Mouse (Mus musculus) v-Abl transformed pro-B cells (cell line): ENCODE measurements around the gene Uqcc1.

ENCODE experiments used
- in situ Hi-C, 2 experiments: fragments of 400-800 bp; cut with MboI; formaldehyde crosslinking; loops; one replicate each; pipeline ENCODE4 v1.15.1; 2025; ENCODE audit not compliant: unreplicated experiment in 2 of 2

The Uqcc1 gene

GRCm38 (mm10) chr2:155929531-155930442 is at the start of gene Uqcc1:
Gene Uqcc1 (minus strand): TSS chr2:155930310.
- in situ Hi-C loops = no loop called here

DNA sequence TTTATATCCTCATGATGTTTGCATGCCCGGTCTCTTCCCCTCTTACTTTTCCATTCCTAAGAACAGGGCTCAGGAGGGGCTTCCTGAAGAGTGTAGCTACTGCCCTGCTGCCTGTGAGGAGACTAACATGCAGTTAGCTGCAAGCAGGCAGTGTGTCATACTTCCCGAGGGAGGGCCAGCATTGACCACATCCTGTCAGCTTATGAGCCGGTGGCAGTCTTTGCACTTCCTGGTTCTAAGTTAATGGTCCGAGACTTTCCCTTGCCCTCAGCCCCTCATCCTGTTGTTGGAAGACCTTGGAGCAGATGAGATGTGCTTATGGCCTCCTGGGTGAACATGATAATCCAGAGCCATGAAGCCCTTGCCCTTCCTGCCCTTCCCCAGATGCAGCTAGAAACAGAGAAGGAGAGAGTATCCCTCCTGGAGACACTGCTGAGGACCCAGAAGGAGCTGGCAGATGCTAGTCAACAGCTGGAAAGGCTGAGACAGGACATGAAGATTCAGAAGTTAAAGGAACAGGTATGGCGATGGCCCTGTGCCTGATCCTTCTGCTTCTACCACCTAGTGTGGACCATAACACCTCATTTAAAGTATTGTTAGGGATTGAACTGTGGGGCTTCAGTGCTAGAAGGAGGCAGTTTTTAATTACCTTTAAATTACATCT is 49.4 kb upstream of the Uqcc1 start:
- in situ Hi-C loops = no loop called here

GRCm38 (mm10) chr2:155974087-155974731 is 44.1 kb upstream of the Uqcc1 start:
- in situ Hi-C loops = no loop called here

- in situ Hi-C loops = no loop called here
Measured at GRCm38 (mm10) chr2:155973348-155973747, 43.2 kb upstream of the Uqcc1 start.

DNA sequence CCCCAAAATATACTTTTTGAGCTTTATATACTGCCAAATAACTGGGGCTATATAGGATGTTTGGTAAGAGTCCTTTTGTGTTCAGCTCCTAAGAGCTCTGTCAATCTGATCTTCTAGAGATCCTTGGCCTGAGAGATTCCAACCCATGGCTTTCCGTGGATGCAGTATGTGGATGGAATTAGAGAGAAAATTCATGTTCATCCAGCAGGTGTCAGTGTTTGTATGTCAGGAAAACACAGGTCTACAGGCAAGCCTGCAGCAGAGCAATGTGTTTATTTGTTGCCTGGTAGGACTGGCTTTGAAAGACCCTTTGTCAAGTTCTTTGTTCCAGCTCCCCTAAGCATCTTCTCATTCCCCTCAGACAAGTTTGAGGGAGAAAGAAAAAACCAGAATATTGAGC is 32.9 kb upstream of the Uqcc1 start:
- in situ Hi-C loops = loop anchor here in 1 of 2 experiments (5.0 kb wide), 1 partner anchor 169 kb away; no protein-coding TSS in a partner anchor

DNA sequence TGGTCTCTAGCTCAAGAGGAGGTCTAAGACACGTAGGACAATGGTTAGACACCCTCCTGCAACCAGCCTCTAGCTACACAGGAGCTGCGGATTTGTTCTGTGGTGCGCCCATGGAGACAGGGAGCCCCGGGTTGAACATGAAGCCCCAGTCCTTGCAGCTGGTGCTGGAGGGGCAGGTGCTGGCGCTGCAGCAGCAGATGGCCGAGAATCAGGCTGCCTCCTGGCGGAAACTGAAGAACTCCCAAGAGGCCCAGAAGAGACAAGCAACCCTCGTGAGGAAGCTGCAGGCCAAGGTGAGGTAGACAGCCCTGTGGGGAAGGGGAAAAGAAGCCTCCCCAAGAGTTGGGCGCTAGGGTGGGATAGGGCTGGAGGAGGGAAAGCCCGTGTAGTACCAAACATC is 31.8 kb upstream of the Uqcc1 start:
- in situ Hi-C loops = loop anchor here in 1 of 2 experiments (5.0 kb wide), 1 partner anchor 170 kb away; no protein-coding TSS in a partner anchor

DNA sequence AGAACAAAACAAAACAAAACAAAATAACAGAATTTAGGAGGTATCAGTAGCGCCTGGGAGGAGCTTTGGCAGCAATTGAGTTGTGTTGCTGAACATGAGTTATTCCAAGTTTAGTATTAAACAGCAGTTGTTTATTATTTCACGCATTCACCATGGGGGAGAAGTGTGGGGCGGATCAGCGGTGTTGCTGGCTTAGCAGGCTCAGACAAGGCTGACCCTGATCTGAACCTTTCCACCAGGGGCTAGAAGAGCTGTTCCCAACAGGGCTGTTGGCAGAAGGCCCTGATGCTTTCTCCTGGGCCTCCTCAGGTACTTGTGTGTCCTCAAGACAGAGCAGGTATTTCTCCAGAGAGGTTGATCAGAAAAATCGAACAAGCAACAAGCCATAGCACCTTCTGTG is 29.9 kb upstream of the Uqcc1 start:
- in situ Hi-C loops = loop anchor here (5.0 to 10.0 kb wide), 3 partner anchors 172 to 325 kb away; no protein-coding TSS in a partner anchor

- in situ Hi-C loops = loop anchor here in 1 of 2 experiments (10.0 kb wide), 2 partner anchors 298 to 328 kb away; no protein-coding TSS in a partner anchor
Measured at GRCm38 (mm10) chr2:155956134-155957059, 26.3 kb upstream of the Uqcc1 start, which contains the start of gene Cep250. Gene Cep250 (plus strand): TSS chr2:155956458.

GRCm38 (mm10) chr2:155952006-155952405 is 21.9 kb upstream of the Uqcc1 start:
- in situ Hi-C loops = loop anchor here in 1 of 2 experiments (10.0 kb wide), 2 partner anchors 303 to 333 kb away; no protein-coding TSS in a partner anchor

DNA sequence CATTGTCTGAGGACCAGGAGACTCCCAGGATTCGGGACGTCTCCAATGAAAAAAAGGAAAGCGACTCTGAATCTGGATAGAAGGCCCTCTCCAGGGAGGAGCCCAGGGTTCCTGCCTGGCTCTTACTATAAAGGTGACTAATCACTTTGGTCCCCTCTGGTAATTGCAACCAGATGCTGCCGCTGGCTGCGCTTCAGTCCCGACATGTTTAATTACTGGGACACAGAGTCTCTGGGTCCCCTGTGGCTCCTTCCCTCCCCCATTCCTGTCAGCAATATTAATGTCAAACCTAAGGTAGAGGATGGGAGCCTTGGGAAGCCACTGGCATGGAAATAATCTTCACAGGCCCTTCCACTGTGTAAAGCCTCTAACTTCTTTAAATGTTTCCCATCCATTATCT is 19.3 kb upstream of the Uqcc1 start:
- in situ Hi-C loops = loop anchor here (5.0 to 10.0 kb wide), 3 partner anchors 97 to 335 kb away; no protein-coding TSS in a partner anchor

DNA sequence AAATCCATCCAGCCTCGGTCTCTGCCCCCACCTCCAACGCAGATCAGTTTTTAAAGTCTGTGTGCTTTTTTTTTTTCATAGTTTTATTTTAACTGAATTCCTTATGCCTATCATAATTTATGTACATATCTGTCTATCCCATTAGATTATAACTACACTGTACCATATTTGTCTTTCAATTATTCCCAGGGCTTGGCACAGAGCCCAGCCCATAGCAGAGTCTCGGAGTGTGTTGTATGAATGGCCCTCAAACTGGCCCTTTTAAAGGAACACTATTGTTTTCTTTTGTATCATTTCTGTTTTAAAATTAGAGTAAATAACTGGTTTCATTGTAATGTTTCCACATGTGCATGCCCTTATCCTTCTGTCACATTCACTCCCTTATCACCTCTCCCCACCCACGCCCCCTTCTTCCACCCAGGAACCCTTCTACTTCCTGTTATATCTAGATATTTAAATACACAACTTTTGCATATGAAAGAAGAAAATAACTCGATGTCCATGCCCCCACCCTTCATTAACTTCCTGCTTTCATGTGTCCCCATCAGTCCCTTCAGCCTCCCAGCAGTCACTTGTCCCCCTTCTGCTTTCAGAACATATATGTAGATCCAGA is 17.4 kb upstream of the Uqcc1 start:
- in situ Hi-C loops = loop anchor here (5.0 to 10.0 kb wide), 3 partner anchors 95 to 337 kb away; no protein-coding TSS in a partner anchor

GRCm38 (mm10) chr2:155946499-155946898 is 16.4 kb upstream of the Uqcc1 start:
- in situ Hi-C loops = loop anchor here (5.0 to 10.0 kb wide), 3 partner anchors 94 to 338 kb away; no protein-coding TSS in a partner anchor

DNA sequence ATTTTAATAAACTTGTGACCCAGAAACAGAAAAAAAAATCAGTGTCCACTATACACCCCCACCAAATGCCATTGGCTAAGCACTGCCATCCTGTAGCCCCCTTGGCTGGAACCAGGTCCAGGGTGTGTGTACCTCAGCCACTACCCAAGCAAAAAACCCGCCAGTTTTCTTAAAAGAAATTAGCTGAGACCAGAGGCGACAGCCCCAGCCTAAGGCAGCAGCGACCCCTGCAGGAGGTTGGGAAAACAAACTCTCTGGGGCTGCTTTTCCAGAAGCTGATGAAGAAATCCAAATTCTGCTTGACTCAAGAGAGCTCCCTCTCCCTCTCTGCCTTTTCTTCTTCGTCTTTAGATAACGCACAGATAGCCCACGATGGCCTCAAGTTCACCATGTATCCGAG is 16.0 kb upstream of the Uqcc1 start:
- in situ Hi-C loops = loop anchor here (5.0 to 10.0 kb wide), 3 partner anchors 94 to 339 kb away; no protein-coding TSS in a partner anchor

- in situ Hi-C loops = loop anchor here (5.0 to 10.0 kb wide), 3 partner anchors 93 to 339 kb away; no protein-coding TSS in a partner anchor
Measured at GRCm38 (mm10) chr2:155945580-155945979, 15.5 kb upstream of the Uqcc1 start.

DNA sequence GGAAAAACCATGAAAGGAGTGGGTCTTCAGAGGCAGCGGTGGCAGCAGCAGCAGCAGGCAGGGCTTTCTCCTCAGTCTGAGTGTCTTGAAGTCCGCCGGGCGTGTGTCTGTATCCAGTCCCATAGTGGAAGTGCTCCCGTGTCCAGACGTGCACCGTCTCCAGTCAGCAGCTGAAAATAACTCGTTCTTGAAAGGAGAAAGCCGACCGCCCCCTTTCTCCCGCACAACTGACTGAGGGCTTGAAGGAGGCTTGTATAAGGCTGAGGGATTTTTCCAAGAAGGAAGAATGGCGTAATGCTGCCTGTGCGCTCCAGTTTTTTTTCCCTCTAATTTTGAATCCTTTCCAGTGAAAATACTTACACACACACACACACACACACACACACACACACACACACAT is 15.0 kb upstream of the Uqcc1 start, which contains the start of gene Gdf5:
TSS of gene Gdf5 (minus strand) at position 244 of the 400 bp plus-strand sequence.
- in situ Hi-C loops = loop anchor here (5.0 to 10.0 kb wide), 3 partner anchors 93 to 340 kb away; no protein-coding TSS in a partner anchor

GRCm38 (mm10) chr2:155944685-155945084 is 14.6 kb upstream of the Uqcc1 start:
- in situ Hi-C loops = loop anchor here (5.0 to 10.0 kb wide), 3 partner anchors 92 to 340 kb away; no protein-coding TSS in a partner anchor

- in situ Hi-C loops = loop anchor here (5.0 to 10.0 kb wide), 3 partner anchors 91 to 341 kb away; no protein-coding TSS in a partner anchor
Measured at GRCm38 (mm10) chr2:155943463-155943862, 13.4 kb upstream of the Uqcc1 start.

DNA sequence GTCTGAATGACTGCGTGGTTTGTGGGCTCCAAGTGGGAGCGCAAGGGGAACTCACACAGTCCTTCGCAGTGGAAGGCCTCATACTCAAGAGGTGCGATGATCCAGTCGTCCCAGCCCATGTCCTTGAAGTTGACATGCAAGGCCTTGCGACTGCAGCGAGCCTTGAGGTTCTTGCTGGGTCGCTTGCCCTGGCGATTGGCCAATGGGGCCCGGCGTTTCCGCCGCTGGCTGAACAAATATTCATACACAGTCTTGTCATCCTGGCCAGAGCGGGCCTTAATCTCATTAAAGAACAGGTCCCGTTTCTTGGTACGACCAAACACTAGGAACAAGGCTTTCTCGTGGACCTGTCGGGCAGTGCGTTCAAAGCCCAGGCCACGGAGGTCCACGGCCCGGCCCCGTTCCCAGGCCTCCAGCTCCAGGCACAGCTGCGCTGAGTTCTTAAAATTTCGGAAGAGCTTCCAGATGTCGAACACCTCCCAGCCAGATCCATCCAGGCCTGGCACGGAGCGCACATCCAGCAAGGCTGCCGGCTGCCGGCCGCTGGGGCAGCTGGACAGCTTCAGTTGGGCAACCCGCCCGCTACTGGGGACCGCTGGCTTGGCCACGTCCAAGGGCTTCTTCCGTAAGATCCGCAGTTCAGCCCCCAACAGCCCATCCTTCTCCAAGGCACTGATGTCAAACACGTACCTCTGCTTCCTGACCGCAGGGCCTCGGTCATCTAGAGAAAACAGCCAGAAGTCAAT is 11.8 kb upstream of the Uqcc1 start:
- in situ Hi-C loops = loop anchor here (5.0 to 10.0 kb wide), 3 partner anchors 90 to 343 kb away; no protein-coding TSS in a partner anchor
